Comparison of ENCODE assay signal across 9 mouse cellular contexts in genomic region chr3:98895071-98895601, GRCm38 (mm10). TPM values are rescaled to one million over a fixed set of nuclear protein-coding genes. Genes with fewer than 3 reads are reported as not detected.
A peak's percentile ranks its signal among the peaks of the same experiment; 100 is the strongest.
DNase-seq lines count a peak whose midpoint lies in the region; ATAC-seq and TF ChIP-seq lines count a peak whose summit lies in the region.
"Had no signal": no experiment of that assay in that cellular context is flagged by ENCODE, and none has a peak within 500 bp of the region (broad histone marks: within the 10 kb centered on the region; RNA-seq: fewer than 3 reads in every experiment).

No protein-coding gene starts in this region.

- no peaks in the 10 kb centered on the region for H3K9me3 ChIP-seq in heart, embryonic 14.5 days (ENCODE audit: control insufficient read depth, low read length)
- H3K9me3 ChIP-seq in neural tube, embryonic 14.5 days (ENCODE audit: control insufficient read depth, low read length), result no peaks in the 10 kb centered on the region

- DNase-seq in lung, postnatal 10 days, result peak; percentile 3
- DNase-seq in lung, postnatal 4 days, result no peak
- DNase-seq in c-Kit-negative CD71-positive TER-119-positive erythroid progenitor cells, embryonic 14.5 days (ENCODE audit: low read depth, low spot score), result peak; percentile 8
- peak; percentile 19 for DNase-seq in kidney, postnatal 10 days
- DNase-seq in lung, adult 2 months, result no peak
- no peak for DNase-seq in thymus, postnatal 14 days

- no peaks in the 10 kb centered on the region for H3K27me3 ChIP-seq in heart, embryonic 14.5 days (ENCODE audit: control insufficient read depth, insufficient read depth, low read length)
- H3K27me3 ChIP-seq in neural tube, embryonic 14.5 days (ENCODE audit: control insufficient read depth, insufficient read depth, low read length), result no peaks in the 10 kb centered on the region

- ATAC-seq in heart, embryonic 14.5 days (ENCODE audit: insufficient number of reproducible peaks, insufficient read depth, low FRiP score, low read depth), result no peak
- ATAC-seq in neural tube, embryonic 14.5 days (ENCODE audit: low read depth), result peak; percentile 65

- no peaks in the 10 kb centered on the region for H3K4me1 ChIP-seq in heart, embryonic 14.5 days (ENCODE audit: control insufficient read depth in 2 of 2, insufficient read depth in 2 of 2, low read length in 2 of 2)
- H3K4me1 ChIP-seq in neural tube, embryonic 14.5 days (ENCODE audit: control insufficient read depth, insufficient read depth, low read length), result no peaks in the 10 kb centered on the region
- no peaks in the 10 kb centered on the region for H3K4me1 ChIP-seq in lung, adult 2 months (ENCODE audit: control insufficient read depth, insufficient read depth, low read length)

- H3K4me2 ChIP-seq in heart, embryonic 14.5 days (ENCODE audit: low read length), result peak overlapping the region; percentile 33
- H3K4me2 ChIP-seq in neural tube, embryonic 14.5 days (ENCODE audit: low read depth, low read length), result no peak overlapping the region

- H3K9ac ChIP-seq in heart, embryonic 14.5 days (ENCODE audit: low read length), result no peak overlapping the region
- H3K9ac ChIP-seq in neural tube, embryonic 14.5 days (replicated peaks; ENCODE audit: low read depth, low read length), result no peak overlapping the region

- no peaks in the 10 kb centered on the region for H3K36me3 ChIP-seq in heart, embryonic 14.5 days (ENCODE audit: control insufficient read depth, insufficient read depth, low read length)
- H3K36me3 ChIP-seq in neural tube, embryonic 14.5 days (ENCODE audit: control insufficient read depth, insufficient read depth, low read length), result no peaks in the 10 kb centered on the region

- no peak overlapping the region for H3K27ac ChIP-seq in heart, embryonic 14.5 days (replicated peaks in 1 of 2; ENCODE audit: control insufficient read depth in 1 of 2, insufficient read depth in 1 of 2, low read depth in 2 of 2, low read length in 2 of 2)
- H3K27ac ChIP-seq in neural tube, embryonic 14.5 days (ENCODE audit: low read depth, low read length), result no peak overlapping the region

- no peak for TF ChIP-seq POLR2A in lung, adult 2 months (IDR thresholded peaks at IDR 0.05; ENCODE audit: borderline replicate concordance, extremely low read depth, low read depth, low read length)

- no peak for TF ChIP-seq CTCF in lung, adult 2 months (IDR thresholded peaks at IDR 0.05; ENCODE audit: insufficient read depth, low read length)

- 43% methylated on average over 10 of the region's 10 CpGs for WGBS in heart, embryonic 14.5 days
- WGBS in neural tube, embryonic 14.5 days, result 50% methylated on average over 10 of the region's 10 CpGs
- WGBS in lung, adult 2 months, result 36% methylated on average over 10 of the region's 10 CpGs

- H3K4me3 ChIP-seq in heart, embryonic 14.5 days (ENCODE audit: control insufficient read depth in 1 of 2, insufficient read depth in 1 of 2, low read depth in 1 of 2, low read length in 2 of 2), result peak overlapping the region in 1 of 2 experiments; percentile 10; a peak in 2 of 4 replicates
- H3K4me3 ChIP-seq in neural tube, embryonic 14.5 days (ENCODE audit: low read depth, low read length), result no peak overlapping the region
- no peak overlapping the region for H3K4me3 ChIP-seq in lung, adult 2 months (replicated peaks; ENCODE audit: extremely low read depth, low read depth, low read length)

RNA-seq across cellular contexts. Expression of gene Hao2, which starts 2.1 kb away (rescaled TPM):
- polyA plus RNA-seq in heart, embryonic 14.5 days (2014; fragmentation: Nextera tagmentation; extraction: Ambion mirVana), result not detected in 2 replicates
- polyA plus RNA-seq in neural tube, embryonic 14.5 days (2014; fragmentation: Nextera tagmentation; extraction: Ambion mirVana), result not detected in 2 replicates
- polyA plus RNA-seq in lung, adult 2 months (2012; rRNA removed), result 0.65 TPM in 1 of 2 replicates, not detected in the other

RNA-seq across cellular contexts. Expression of gene Hsd3b1, which starts 35.5 kb away (rescaled TPM):
- polyA plus RNA-seq in heart, embryonic 14.5 days (2014; fragmentation: Nextera tagmentation; extraction: Ambion mirVana), result 0.16 TPM in 1 of 2 replicates, not detected in the other
- 0.31 TPM in 1 of 2 replicates, not detected in the other for polyA plus RNA-seq in neural tube, embryonic 14.5 days (2014; fragmentation: Nextera tagmentation; extraction: Ambion mirVana)
- polyA plus RNA-seq in lung, adult 2 months (2012; rRNA removed), result not detected in 2 replicates
- polyA plus RNA-seq: gonadal fat pad, adult 2 months had no signal

Comparison
In these comparisons a context has a peak if more than half of its experiments do, and no peak if none do; other contexts are left out.
1. DNase-seq: peak in lung, postnatal 10 days (single experiment), c-Kit-negative CD71-positive TER-119-positive erythroid progenitor cells, embryonic 14.5 days (single experiment) and kidney, postnatal 10 days (single experiment); none in lung, postnatal 4 days (0 of 2), lung, adult 2 months (single experiment) and thymus, postnatal 14 days (single experiment).